Mouse (Mus musculus) heart, adult 8-10 months (tissue): ENCODE measurements at regions not wholly inside any gene's neighbourhood (a gene's known extent, or its start where the extent isn't known, plus 50 kb on each side); places are given as distances from the start of the nearest gene placed in this dataset.
A peak's percentile ranks its signal among the peaks of the same experiment; 100 is the strongest.

Experiments used
- DNase-seq: peaks from one replicate; pipeline ENCODE4 v3.0.0; 2022; ENCODE audit warnings: low spot score

DNA sequence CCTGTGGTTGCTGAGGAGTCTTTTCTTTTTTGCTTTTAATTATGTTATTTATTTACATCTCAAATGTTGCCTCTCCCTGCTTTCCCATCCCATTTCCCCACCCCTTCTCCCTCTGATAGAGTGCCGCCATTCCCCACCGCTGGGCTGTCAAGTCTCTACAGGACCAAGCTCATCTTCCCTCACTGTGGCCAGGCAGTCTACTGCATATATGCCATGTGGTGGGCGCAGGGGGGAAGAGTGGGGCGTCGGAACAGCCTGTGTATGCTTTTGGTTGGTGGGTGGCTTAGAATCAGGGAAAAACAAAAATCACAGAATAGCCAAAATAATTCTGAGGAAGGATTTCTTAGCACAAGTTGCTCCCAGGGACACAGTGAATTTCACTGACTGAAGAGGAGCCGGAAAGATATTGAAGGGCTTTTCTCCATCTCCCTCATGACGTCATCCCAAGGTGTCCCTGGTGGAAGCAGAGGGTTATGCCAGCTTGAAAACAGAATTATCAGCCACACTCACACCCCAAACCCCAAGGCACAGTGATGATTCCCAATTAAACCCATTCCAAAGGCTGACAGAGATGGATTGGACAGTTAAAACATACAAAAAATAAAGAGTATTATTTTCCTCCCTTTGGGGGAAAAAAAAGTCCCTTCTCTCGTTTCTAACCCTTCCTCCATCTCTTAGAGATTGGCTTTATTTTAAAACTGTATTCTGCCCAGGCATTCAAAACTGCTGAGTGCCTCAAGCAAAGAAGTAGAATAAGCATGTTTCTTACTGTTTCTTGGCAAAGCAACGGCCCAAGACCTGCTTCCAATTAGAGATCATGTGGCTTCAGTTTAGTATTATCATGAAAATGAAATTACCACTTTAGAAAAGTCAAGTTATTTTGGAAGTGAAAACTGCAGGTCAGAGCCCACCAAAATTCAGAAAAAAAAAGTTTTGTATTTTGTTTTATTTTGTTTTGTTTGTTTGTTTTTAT lies 232.0 kb downstream of the Clic5 start:
- DNase-seq, result no peak

DNA sequence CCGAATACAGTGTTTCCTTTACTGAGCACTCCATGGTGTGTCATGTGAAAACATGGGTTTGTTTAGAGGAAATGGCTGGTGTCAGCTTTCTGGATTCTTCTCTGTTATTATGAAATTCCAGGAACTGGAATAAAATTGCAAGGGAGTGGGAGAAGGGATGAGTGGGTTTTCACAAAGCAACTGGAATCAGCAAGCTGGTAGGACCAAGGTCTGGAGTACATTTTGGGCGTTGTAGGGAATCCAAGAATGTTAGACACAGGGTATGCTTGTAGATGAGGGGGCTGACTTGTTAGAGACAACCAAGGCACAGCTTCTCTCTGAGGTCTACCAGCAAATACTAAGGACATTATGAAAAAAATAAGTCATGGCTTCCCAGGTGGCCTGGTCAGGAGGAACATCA lies 233.8 kb downstream of the Clic5 start:
- DNase-seq, result no peak

DNA sequence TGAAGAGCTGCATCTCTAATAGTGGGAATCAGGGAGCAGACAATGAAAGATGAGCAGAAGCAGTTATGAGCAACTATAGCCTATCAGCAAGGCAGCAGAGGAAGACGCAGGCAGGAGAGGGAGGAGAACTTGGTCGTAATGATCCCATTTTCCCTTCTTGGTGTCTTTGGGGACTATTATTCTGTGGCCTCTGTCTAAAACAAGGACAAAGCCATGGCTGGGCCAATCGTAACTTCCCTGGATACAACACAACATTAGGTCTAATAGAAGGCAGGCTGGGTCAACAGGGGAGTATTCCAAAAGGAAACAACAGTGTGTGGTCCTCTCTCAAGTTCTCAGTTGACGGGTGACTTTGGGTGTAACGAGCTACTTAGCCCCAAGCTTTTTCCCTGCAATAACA lies 234.5 kb downstream of the Clic5 start:
- DNase-seq, result no peak

DNA sequence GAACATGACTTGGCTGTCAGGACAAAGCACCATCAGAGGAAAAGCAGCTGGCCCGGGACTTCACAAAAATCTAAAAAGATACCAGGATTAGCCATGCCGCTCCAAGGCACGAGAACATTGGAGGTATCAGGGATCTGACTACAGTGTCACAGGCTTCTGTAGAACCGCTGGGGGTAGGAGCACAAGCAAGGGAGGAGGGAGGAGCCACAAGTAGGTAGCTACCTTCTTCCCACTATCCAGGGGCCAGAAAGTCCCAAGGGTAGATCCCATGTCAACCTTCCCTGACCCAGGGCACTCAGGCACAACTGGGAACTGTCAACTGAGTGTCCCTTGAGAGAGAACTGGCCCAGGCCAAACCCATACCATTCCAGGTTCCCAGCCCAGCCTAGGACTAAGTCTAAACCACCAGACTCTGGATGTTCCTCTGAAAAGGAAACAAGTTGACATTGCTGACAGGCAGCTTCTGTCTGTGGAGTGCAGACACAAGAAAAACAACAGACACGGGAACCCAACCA lies 235.1 kb downstream of the Clic5 start:
- peak; percentile 31 for DNase-seq

DNA sequence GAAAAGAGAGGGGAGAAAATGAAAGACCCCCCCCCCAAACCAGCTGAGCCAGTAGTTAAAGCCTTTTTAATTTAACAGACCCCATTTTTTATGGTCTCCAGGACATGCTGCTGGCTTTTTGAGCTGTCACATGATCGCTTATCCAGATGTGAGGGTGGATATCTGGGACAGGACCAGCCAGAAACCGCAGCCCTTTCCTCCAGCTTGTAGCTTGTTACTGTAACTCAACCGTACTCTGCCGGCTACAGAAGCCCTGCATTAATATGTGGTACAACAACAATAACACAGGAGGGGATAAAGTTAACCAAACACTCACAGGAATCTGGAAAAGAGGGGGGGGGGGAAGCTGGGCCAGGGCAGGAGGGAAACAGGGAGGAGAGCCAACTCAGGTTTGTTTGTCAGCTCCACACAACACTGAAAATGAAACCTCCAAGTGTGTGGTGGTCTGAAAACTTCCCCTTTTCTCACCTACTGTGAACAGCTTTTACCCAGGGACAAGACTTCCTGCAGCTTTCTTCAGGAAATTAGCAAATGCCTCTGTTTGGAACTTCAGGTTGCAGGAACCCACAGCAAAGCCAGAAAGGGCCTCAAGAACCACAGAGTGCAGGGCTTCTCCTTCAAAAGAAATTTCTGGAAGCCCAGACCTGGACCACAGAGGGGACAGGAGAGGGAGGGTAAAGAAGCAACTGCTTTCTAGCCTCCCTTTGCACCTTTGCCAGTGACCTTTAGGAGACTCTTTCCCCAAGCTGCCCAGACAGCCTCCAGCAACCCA lies 244.3 kb downstream of the Clic5 start:
- no peak for DNase-seq

DNA sequence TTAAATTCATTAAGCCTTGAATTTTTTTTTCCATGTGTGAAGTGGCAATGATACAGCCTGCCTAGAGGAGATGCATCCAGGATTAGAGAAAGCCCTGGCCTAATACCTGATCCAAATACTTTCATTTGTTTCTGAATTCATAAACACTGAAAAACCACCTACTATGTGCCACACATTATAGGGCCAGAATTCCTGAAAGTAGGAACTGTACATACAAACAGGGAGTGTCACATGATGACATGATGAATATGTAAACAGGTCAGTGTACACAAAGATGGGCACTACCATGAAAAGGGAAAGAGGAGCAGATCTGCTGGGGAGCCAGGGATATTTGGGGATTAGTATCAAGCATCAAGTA lies 244.9 kb downstream of the Clic5 start:
- DNase-seq, result no peak

DNA sequence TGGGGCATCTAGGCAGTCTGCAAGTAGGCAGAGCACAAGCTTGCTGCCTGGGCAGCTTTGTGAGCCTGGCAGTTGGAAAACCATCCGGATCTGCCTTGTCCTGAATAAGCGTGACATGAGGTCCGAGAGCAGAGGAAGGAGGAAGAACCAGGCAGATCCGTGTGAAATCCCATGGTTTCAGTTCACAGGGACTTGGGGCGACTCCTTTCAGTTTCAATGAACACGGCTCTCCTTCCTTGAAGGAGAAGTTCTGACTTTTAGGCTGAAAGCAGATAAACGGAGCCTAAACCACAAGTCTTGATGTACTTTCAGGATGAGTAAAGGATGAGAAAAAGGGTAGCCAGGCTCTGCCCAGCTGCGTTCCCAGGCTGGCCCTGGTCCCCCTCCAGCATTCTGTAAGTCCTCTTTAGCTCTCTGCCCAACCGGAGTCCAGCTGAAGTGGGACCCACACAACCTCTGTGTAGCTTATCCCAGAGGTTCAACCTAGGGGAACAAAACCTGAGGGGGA lies 248.2 kb downstream of the Clic5 start:
- no peak for DNase-seq

DNA sequence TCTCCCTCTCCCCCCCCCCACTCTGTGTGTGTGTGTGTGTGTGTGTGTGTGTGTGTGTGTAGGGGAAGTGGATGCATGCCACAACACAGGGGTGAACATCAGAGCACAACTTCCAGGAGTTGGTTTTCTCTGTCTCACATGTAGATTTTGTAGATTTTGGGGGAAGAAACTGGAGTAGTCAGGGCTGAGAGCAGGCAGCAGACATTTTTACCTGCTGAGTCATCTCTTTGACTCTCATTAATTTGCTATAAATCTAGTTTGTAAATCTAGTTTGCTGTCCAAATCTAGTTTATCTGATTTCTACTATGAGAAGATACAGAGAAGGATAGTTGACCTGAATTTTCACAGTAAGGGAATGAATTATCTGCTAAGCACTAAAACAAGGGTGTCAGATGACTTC lies 250.1 kb downstream of the Clic5 start:
- no peak for DNase-seq

DNA sequence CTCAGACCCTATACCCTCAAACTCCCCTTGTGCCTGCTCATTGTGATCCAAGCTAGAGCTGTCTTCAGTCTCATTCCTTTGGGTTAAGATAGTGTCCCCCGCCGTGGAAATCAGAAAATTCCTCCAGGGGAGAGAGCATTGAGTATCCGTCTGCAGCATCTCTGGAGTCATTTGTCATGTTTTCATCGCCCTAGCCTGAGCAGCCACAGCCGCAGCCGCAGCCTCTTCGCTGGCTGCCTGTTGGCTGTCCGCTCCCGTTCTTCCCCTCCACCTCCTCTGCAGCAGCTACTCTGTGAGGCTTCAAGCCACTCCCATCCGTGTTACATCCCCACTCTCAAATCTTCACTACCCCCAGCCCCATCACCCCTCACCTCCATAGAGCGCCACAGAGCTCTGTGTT lies 255.1 kb downstream of the Clic5 start:
- DNase-seq, result no peak

DNA sequence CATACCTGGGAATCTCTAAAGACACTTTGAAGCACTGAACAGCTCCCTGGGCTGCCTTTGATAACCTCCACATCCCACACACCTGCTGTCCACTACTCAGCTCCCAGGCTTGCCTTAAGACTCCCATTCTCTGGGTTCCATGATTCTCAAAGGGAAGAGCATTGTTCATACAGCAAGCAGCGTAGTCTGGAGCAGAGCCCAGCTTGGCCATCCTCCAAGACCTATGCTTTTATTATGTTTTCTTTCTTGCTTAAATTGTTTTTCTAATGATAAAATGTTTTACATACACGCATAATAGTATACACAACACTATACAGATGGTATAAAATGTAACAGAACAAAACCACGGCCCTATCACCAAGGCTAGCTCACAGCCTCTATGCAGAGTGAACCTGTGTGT lies 257.0 kb downstream of the Clic5 start:
- DNase-seq, result no peak
